Mouse (Mus musculus) fibroblast of lung, adult 2 months (primary cell): ENCODE data around the gene H2afz.
A peak's percentile ranks its signal among the peaks of the same experiment; 100 is the strongest.
"Not testable (repeated sequence)": the region's sequence is repeated elsewhere in the genome, so short reads cannot be mapped to it uniquely, and the experiment has no call there.

Source experiments
- DNase-seq: peaks from one replicate; pipeline ENCODE4 v3.0.0-alpha.2; 2011; ENCODE audit warnings: low read depth

The H2afz gene

DNA sequence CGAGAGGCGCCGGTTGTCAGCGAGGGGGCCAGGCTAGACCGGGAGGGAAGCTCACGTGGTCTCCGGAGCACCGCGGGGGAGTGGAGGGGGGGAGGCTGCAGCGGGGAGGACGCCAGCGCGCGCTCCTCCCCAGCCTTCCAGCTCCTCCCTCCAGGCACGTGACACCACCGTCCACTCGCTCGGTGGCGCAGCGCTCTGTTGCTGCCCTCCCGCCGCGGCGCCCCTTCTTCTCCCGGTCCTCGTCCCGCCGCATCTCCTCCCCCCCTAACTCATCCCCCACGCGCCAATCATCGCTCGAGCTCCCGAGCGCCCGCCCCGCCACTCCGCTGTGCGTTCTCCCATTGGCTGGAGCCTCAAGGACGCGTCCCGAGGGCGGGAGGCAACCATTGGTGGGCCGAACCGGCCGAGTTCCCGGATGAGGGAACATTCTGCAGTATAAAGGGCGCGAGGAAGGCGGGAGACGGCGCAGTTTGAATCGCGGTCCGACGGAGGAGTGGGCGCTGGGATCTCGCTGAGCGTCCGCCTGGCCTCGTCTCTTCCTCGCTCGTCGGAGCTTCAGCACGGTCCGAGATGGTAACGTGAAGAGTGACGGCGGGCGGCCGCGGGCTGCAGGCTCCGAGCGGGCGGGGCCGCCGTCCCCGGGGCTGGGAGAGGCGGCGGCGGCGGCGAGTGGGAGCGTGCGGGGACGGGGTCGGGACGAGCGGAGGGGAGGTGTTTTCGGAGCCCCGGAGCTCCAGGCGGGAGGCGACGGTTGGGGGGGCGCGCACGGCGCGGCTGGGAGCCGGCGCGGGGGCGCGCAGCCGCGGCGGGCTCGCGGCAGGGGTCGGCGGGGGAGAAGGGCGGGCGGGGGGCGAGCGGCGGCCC, at the start of gene H2afz:
TSS of gene H2afz (plus strand) at position 364 of the 864 bp plus-strand sequence.
- peak; percentile 91 for DNase-seq

DNA sequence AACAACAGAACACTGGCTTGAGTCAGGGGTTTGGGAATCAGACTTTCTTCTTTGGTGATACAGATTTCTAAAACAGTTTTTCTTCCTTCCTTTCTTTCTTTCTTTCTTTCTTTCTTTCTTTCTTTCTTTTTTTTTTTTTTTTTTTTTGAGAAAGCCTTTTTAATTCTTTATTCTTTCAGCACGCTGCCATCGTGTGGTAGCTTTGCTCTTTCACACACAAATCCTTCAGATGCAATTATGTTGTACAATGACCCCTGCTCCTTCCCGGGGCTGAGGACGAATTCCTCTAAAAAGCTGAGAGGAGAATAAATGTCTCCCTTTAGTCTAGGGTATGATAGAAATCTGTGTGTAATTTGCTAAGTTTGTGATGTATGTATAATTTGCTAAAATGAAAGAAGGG, 45.6 kb upstream of the H2afz start:
- no peak for DNase-seq

DNA sequence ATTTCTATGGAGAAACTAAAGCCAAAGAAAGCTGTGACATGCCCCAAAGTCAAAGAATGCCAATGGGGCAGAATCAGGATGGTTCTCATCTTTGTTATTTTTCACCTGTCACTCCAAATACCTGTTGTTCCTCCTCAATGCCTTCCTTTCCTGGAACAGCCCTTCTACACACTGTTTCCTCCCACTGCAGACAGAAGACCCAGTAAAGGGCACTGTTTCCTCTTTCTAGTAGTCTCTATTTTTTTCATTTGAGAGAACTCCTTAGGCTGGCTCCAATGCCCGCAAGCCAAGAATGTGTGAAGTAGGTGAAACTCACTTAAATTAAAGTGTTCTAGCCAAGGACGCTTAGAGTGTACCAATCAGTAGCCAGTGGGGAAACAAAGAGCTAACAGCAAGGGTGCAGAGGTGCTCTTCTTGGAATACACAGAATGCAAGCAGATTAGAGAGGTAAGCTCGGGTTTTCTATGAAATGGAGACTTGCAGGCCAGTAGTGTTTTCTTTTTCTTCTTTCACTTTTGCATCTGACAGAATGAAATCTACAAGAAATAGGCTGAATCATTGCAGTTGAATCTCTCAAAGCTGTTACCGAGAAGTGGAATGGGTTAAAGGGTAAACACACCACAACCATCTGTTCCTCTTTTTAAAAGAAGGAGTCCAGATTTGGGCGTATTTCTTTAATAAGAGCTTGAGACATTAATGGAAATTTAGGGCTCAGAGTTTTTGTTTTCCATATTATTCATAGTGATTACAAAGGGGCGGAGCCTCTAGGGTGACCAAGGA, 43.4 kb upstream of the H2afz start:
- DNase-seq: no peak

DNA sequence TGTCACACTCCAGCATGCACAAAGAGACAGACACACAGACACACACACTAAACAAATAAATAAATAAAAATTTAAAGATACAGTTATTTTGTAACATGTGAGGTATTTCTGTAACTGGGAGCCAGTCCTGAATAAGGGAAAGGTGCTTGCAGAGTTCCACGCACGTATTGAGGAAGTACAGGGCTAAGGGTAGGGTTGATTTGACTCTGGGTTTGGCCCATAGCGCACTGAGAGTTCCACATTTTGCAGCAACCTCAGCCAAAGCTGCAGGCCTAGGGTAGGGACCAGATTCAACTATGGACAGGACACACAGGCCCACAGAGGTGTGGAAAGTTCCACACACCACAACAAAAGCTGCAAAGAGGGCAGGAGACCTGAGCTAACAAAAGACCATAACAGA, 41.0 kb upstream of the H2afz start:
- DNase-seq: no peak

DNA sequence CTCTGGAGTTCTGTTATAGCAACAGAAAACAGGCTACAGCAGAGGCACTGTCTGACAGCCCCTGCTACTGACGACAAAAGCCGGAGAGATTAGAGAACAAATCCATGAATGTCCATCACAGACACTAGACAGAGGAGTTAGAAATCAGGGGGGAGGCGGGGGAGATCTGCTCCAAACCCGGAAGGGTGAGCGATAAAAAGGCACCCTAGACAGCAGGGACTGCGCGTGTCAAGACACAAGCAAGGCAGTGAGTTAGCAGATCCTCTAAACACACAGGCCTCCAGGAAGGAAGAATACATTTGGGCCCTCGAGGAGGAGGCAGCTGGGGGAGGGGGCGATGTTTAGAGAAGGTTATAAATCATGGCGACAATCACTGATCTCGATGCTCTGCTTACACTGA, 36.6 kb upstream of the H2afz start:
- DNase-seq: no peak

DNA sequence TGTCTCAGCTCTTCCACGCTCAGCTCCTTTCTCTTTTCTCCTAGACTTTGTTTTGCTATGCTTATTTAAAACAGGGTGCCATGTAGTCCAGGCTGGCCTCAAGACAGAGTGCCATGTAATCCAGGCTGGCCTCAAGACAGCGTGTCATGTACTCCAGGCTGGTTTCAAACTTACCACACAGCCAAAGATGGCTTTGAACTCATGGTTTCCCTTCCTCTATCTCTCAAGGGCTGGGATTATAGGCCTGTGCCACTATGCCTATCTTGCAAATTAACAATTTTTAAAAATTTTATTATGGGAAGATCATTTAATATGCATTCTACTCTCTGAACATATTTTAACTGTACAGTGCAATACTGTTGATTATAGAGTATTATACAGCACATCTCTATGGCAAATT, 33.1 kb upstream of the H2afz start:
- DNase-seq: no peak

DNA sequence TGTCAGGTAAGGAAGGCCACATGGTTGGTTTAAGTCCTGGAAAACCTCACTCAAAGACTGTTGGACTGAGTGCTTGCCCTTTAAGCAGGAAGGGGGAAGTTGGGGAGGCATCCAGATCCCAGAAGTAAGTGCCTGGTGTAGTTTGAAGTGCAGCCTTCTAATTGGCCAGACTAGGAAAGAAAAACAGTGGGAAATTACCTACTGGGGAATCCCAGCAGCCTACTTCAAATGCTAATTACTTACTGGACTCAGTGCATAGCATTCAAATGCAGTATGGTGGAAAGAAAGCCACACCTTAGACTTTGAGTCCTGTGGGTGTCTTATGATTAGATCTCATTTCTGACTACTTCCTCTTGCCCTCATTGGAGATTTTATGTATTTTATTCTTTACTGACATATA, 31.2 kb upstream of the H2afz start:
- no peak for DNase-seq

DNA sequence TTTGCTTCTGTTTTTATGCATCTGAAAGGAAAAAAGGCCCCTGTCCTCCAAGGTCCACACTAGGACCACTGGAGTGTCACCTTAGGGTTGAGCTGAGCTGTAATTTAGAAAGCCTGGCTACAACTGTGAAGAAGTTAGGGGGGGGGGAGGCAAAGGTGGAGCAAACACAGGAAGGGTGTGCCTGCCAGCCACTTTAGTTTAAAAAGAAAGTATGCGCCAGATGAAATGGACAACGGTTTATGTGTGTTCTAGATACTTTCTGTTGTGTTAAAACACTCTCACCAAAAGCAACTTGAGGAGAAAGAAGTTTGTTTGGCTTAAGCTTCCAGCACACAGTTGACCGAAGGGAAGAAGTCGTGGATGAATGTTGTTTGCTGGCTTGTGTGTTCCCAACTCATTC, 30.6 kb upstream of the H2afz start:
- no peak for DNase-seq

DNA sequence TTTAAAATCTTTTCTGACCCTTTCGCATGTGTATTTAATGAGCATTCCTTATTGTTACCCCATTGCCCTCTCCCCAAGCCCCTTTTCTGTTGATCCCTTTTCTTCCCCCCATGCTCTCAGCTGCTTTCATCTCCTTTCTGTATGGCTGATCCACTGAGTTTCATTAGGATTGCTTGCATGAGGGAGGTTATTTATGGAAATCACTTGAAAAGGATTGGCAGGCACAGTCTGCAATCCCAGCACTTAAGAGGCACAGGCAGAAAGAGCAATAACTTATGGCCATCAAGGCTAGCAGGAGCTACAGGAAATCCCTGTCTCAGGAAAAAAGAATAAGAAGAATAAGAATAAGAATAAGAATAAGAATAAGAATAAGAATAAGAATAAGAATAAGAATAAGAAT, 27.7 kb upstream of the H2afz start:
- DNase-seq: no peak

DNA sequence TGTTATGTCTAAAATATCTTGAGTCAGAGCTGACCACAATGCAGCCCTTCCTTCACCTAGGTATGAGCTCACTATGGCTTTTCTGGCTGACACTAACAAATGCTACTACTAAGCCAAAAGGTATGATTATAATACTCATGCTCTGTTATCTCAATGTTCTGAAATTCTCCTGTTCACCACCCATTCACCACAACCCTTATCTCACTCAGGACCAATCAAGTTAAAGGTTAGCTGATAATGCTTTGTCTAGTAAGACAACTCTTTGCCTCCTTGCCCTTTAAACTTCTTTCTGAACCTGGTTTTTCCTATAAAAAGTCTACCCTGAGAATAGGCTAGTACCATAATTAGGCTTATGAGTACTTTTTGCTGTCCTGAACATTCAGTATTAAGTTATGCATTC, 26.1 kb upstream of the H2afz start:
- no peak for DNase-seq

DNA sequence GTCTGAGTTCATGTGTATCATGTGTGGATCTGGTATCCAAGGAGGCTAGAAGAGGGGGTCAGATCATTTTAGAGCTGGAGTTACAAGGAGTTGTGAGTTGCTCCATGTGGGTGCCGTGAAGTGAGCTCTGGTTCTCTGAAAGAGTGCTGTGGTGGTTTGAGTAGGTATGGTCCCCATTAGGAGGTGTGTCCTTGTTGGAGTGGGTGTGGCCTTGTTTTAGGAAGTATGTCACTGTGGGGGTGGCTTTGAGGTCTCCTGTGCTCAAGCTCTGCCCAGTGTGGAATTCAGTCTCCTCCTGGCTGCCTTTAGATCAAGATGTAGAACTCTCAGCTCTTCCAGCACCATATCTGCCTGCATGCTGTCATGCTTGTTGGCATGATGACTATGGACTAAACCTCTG, 21.3 kb upstream of the H2afz start:
- DNase-seq: no peak

DNA sequence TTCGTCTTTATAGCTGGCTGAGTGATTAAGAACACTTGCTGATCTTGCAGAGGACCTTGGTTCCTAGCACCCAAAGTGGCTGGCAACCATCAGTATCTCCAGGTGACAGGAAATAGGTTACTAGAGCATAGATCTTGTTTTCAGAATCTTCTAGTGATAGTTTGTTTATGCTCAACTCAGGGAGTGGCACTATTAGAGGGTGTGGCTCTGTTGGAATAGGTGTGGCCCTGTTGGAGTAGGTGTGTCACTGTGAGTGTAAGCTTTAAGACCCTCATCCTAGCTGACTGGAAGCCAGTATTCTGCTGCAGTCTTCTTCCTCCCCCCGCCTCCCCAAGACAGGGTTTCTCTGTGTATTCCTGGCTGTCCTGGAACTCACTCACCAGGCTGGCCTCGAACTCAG, 20.0 kb upstream of the H2afz start:
- DNase-seq: no peak

DNA sequence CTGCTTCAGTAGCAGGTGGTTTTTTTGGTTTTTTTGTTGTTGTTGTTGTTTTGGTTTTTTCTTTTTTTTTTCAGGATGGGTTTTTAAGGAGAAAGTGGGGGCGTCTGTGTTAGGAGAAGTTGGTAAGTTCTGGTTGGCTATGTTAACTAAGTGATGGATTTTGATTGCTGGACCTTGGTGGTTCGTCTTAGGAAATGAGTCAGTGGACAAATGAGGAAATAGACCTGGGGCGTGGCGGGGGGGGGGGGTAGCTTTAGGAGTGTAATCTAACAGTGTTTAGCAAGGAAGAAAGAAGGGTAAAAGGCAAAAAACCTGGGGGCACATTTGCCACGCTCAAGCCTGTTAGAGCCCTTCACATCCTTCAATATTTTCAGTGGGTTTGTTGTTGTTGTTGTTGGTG, 17.7 kb upstream of the H2afz start:
- DNase-seq: no peak

DNA sequence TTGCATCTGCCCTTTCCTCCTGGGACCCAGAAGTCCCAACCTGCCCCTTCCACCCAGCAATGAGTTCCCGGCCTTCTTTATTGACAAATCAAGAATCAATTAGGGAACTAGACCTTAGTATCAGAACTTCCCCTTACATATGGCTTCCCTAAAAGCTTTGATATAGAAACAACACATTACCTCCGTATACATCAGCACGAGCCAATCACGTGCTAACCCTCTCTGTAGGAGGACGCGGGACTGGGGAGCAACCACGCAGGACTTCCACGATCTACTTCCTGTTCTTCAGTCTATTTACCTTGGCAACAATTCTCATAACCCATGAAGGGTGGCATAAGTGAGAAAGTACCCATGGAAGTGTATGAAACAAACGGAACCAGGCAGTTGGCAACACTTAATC, 15.9 kb upstream of the H2afz start:
- DNase-seq: no peak

DNA sequence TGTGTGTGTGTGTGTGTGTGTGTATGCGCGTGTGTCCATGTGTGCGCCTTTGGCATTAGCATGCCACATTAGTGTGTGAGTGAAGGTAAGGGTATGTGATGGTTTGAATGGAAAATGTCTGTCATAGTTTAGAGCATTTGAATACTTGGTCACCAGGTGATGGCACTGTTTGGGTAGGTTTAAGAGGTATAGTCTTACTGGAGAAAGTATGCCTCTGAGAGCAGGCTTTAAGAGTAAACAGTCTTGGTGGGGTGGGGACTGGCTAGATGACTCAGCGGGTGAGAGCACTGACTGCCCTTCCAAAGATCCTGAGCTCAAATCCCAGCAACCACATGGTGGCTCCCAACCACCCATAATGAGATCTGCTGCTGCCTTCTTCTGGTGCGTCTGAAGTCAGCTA, 14.6 kb upstream of the H2afz start:
- no peak for DNase-seq

DNA sequence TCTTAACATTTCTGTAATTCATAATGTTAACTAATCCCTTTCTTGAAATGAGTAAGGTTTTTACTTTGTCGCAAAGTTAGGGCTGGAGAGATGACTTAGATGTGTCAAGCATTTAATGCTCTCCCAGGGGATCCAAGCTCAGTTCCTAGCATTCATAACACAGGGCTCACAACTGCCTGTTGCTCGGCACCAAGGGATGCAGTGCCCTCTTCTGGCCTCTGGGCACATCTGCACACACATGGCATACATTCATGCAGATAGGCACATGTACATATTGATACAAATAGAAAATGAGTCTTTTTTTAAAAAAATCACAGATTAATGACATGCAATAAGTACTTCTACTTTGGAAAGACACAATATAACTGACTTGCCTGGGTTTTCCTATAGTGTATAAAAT, 13.1 kb upstream of the H2afz start:
- DNase-seq: no peak

DNA sequence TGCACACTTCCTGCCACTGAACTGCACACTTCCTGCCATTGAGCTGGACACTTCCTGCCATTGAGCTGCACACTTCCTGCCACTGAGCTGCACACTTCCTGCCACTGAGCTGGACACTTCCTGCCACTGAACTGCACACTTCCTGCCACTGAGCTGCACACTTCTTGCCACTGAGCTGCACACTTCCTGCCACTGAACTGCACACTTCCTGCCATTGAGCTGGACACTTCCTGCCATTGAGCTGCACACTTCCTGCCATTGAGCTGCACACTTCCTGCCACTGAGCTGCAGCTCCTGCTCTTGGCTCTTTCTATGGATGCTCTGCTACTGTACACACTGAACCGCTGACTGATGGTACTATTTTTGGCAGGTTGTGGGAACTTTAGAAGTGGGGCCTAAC, 11.3 kb upstream of the H2afz start:
- not testable (repeated sequence) for DNase-seq

DNA sequence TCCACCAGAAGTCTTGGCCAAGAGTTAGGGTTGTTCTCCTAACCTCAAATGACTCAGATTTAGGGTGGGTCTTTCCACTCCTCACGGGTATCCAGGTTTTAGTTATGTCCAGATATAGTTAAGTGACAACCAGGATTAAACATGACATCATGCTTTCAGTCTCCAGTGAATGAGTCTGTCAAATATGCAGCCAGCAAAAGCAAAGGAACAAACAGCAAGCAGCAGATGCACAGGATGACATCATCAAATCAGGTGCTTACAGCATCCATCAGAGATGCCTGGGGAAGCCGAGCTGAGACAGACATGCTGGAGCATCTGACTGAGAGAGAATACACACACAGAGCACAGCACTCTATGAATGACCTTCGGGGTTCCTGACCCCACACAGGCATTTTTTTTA, 9.0 kb upstream of the H2afz start:
- no peak for DNase-seq

DNA sequence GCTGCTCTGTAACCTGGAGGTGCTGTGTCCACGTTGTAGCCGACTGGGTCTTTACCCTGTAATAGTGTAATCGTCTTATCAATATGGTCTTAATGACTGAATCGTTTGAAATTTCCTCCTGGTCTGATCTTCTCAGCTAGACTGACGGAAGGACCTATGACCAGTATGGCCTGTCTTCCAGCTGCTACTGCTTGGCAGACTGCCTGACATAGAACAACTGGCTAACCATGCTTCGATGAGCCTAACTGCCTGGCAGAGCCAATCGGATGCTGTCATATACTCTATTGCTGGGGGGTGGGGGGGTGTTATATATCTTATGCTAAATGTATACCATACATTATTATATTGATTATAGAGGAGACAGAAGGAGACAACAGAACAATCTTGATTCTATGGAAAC, 8.2 kb upstream of the H2afz start:
- no peak for DNase-seq

DNA sequence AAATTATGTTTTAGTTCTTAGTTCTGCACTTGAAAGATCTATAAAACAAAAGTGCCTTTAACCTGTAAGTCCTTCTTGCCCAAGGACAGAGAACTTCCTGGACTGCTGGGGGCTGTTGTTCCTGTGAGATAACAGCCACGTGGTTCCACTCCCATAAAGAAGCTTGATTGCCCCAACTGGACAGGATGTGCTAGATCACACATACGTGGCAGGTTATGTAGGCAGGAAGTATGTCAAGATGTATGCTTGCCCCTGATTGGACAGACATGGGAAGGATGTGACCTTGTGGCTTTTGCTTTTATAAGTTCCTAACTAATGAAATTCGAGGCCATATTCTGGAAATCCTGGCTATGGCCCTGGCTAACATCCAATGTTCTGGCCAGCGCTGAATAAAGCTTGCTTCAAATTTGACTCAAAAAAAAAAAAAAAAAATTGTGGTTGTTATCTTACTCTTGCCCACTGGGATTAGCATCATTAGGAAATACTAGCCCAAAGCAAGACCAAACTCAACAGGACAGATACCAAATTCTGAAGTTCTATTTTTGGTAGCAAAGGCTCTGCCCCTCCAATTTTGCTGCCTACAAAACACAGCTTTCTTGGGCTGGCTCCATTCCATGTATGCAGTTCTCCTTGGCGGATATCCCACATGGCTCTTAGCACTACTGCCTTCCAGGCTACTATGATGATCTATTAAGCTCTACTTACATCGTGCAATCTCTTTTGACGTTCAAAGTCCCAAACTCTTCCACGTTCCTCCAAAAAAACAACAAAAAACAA, 3.7 kb upstream of the H2afz start:
- no peak for DNase-seq

DNA sequence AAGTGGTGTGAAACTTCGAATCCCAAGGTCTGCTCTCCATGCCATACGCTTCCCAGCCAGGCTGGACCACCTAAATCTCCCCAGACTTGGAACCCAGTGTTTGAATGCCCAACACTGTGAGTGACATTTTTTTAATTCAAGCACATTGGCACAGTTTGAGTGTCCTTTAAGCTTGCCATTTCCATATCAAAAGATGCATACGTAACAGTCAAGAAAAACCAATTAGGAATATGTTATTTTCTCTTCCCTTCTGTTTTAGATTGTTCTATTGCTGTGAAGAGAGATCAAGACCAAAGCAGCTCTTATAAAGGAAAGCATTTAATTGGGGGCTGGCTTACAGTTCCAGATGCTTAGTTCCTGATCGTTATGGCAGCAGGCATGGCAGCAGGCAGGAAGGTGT, 2.9 kb upstream of the H2afz start:
- DNase-seq: no peak

DNA sequence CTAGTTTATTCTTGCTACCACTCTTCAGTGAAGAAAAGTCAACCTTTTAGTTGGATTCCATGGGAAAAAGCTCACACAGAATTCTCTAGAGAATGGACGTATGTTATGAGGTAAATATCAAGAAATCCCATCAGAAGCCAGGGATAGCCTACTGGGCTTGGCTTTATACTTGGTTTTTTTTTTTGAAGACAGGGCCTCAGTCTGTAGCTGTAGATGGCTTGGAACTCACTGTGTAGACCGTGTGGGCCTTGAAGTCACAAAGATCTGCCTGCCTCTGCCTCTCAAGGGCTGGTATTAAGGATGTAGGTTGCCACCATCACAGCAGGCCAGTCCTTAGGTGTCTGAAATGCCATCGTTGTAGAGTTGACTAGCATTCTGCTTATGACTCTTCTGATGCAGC, 1.7 kb upstream of the H2afz start:
- DNase-seq: no peak
